Mouse (Mus musculus) leukemia stem cell, adult 10-12 weeks (primary cell): ENCODE measurements around the gene Gm12886. TPM values are rescaled to one million over a fixed set of nuclear protein-coding genes. Genes with fewer than 3 reads are reported as not detected.

Source experiments
- polyA plus RNA-seq: library from polyadenylated mRNA; stranded (reverse); fragments of >175 nt; gene quantifications from 2 replicates; pipeline ENCODE4 v1.2.3, GENCODE M21; 2012; ENCODE audit warnings: low replicate concordance

Gm12886 gene
- polyA plus RNA-seq: not detected in 2 replicates

GRCm38 (mm10) chr4:121422999-121423398 lies at the start of gene Gm12886:
TSS of gene Gm12886 (minus strand) at chr4:121423099.

Other genes starting within 250 kb of the Gm12886 start
- gene Rlf, start 208.0 kb downstream of the Gm12886 start, polyA plus RNA-seq: 1.8 and 3.2 TPM in 2 replicates
- not detected in 2 replicates for gene Gm12888, start 98.2 kb downstream of the Gm12886 start, polyA plus RNA-seq
- gene Gm12887, start 199.0 kb upstream of the Gm12886 start, polyA plus RNA-seq: not detected in 2 replicates